Mouse (Mus musculus): ENCODE measurements around the gene Gimap3. TPM values are rescaled to one million over a fixed set of nuclear protein-coding genes. Genes with fewer than 3 reads are reported as not detected.
A peak's percentile ranks its signal among the peaks of the same experiment; 100 is the strongest.

Gene Gimap3
- total and polyA plus RNA-seq, 2 experiments from 2014 or later = not detected

DNA sequence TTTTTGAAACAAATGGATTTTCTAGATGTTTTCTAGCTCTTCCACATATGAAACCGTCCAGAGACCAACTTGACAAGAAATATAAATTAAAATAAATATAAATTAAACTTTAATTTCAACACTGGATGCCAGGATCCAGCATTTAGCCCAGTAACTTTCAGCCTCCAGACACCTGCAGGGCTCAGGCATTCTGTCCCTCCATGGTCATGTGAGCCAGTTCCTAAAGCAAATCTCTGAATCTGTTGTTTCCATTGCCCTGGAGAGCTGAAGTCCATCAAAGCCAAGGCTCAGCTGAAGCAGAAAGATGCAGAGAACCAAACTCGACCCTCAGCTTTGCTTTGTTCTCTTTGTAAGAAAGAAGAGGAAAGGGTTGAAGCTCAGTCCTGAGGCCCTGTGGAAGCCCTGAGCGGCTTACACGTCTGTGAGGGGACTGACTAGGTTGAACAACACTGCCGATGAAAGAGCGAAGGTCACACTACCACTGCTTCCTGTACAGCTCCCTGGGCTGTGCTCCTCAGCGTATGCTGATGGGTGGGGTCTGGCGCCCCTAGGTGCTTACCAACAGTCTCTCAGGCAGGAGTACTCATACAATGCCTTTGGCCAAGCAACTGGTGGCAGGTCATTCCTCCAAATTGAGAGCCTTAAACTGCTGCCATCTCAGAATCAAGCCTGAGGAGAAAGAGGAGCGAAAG is 2.3 kb downstream of the Gimap3 start:
- no peak for TF ChIP-seq CTCF (IDR thresholded peaks at IDR 0.05; ENCODE audit: low read depth)
- Histone ChIP-seq H3K36me3 (ENCODE audit: insufficient read depth) (no peaks in the 10 kb centered on the region), H3K4me3 (ENCODE audit: low read depth, low read length) (no peak overlapping the region), H3K4me1 (ENCODE audit: insufficient read depth) (no peaks in the 10 kb centered on the region), H3K27me3 (ENCODE audit: insufficient read depth, low read length) (no peaks in the 10 kb centered on the region), H3K4me2 (ENCODE audit: low read depth) (no peak overlapping the region), H3K9ac (no peak overlapping the region), H3K27ac (ENCODE audit: low read depth, low read length) (no peak overlapping the region), H3K9me3 (ENCODE audit: low read length) (no peaks in the 10 kb centered on the region)
- ATAC-seq (no peak), DNase-seq (no peak)
- WGBS = 75% methylated on average over 9 of the region's 9 CpGs

DNA sequence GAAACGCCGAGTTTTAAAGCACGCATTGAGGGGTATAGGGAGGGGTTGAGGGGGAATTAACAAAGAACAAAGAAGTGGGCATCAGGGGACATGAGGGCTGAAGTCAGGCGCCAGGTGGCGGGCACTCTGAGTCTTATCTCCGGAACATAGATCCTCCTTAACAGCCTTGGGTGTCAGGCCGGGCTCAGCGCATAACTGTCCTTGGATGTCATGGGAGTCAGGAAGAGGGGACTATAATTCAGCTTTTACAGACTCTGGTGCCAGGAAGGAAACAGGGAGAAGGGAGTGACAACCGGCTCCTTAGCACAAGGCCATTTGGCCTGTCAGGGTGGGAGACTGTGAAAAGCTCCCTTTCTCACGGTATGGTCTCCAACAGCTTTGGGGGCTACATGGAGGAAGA is 6.2 kb downstream of the Gimap3 start:
- DNase-seq (no peak), ATAC-seq (no peak)
- 93% methylated on average over 10 of the region's 10 CpGs for WGBS
- Histone ChIP-seq H3K4me3 (ENCODE audit: low read depth, low read length) (no peak overlapping the region), H3K9ac (no peak overlapping the region), H3K4me2 (ENCODE audit: low read depth) (no peak overlapping the region), H3K27ac (ENCODE audit: low read depth, low read length) (no peak overlapping the region), H3K4me1 (ENCODE audit: insufficient read depth) (no peaks in the 10 kb centered on the region), H3K27me3 (ENCODE audit: insufficient read depth, low read length) (no peaks in the 10 kb centered on the region), H3K9me3 (ENCODE audit: low read length) (no peaks in the 10 kb centered on the region), H3K36me3 (ENCODE audit: insufficient read depth) (no peaks in the 10 kb centered on the region)
- TF ChIP-seq CTCF (IDR thresholded peaks at IDR 0.05; ENCODE audit: low read depth) = no peak

DNA sequence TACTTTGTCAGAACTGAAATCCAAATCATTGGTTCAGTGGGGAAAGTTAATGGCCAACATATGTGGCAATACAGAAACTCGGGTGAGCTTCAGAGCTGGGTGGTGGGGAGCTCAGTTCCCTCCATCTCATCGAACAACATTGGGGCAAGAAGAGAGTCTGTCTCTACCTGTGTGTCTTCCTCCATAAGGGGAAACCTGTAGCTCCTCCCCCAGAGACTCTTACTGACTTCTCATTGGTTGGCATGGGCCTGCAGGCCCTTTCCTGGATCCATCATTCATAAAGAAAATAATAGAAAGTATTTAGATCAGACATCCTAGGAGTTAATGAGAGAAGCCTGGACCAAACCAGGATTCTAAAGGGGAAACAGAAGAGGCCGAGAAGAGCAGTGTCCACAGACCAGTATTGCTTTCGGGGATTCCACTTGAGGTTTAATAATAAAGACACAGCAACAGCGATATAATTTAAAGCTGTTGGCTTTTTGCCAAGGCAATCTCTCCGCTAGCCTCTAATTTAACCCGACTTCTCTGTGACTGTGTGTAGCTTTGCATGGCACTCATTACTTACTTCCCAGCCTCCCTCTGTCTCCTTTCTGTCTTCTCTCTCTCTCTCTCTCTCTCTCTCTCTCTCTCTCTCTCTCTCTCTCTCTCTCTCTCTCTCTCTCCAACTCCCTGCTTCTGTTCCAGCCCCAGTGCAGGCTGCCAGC is 6.9 kb downstream of the Gimap3 start:
- 63% methylated on average over 7 of the region's 7 CpGs for WGBS
- DNase-seq = no peak
- no peaks in the 10 kb centered on the region for H3K27me3 ChIP-seq (ENCODE audit: insufficient read depth, low read length)
- H3K4me3 ChIP-seq (ENCODE audit: low read depth, low read length) = no peak overlapping the region
- H3K9ac ChIP-seq = no peak overlapping the region
- no peak overlapping the region for H3K27ac ChIP-seq (ENCODE audit: low read depth, low read length)
- H3K9me3 ChIP-seq (ENCODE audit: low read length) = no peaks in the 10 kb centered on the region
- H3K36me3 ChIP-seq (ENCODE audit: insufficient read depth) = no peaks in the 10 kb centered on the region
- no peaks in the 10 kb centered on the region for H3K4me1 ChIP-seq (ENCODE audit: insufficient read depth)
- ATAC-seq = no peak
- H3K4me2 ChIP-seq (ENCODE audit: low read depth) = no peak overlapping the region
- no peak for TF ChIP-seq CTCF (IDR thresholded peaks at IDR 0.05; ENCODE audit: low read depth)

DNA sequence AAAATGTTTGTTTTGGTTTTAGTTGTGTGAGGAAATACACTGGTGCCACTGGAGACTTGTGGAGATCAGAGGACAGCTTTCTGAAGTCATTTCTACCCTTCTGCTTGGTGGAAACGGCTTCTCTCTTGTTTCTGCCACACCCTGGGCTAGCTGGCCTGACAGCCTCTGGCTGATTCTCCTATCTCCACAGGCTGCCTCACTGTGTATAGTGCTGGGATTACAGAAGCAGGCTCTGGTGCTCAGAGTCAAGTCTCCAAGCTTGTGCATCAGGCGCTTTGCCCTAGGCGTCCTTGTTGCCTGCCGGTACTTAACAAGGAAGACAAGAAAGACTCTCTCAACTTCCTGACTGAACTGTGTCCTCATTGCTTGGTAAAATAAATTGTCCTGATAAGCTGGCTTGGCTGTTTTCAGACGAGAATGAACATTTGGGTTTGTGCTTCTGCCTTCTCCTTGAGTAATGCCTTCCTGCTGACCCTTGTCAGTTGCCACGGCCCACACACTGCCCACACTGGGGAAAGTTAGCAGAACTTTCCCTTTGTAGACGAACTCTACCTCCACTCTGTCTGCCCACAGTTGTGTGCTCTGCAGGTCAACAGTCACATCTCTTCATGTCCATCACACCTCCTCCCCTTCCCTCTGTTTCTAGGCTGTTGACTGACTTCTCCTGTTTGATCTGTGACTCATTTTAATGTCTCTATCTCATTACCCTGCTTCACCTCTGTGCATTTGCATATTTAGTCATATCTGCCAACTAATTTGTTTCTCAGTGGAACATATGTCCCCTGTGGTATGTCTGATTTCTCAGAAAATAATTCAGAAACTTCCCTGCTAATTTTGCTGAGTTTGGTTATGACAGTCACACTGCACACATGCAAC is 23.3 kb downstream of the Gimap3 start:
- TF ChIP-seq CTCF (IDR thresholded peaks at IDR 0.05; ENCODE audit: low read depth) = no peak
- H3K36me3 ChIP-seq (ENCODE audit: insufficient read depth) = no peaks in the 10 kb centered on the region
- ATAC-seq = no peak
- 0 out of 2 replicates have a peak, but pooled peaks cover 3% of the 10 kb centered on the region for H3K27me3 ChIP-seq (ENCODE audit: insufficient read depth, low read length)
- H3K4me2 ChIP-seq (ENCODE audit: low read depth) = no peak overlapping the region
- H3K27ac ChIP-seq (ENCODE audit: low read depth, low read length) = no peak overlapping the region
- no peak overlapping the region for H3K4me3 ChIP-seq (ENCODE audit: low read depth, low read length)
- no peaks in the 10 kb centered on the region for H3K4me1 ChIP-seq (ENCODE audit: insufficient read depth)
- H3K9ac ChIP-seq = no peak overlapping the region
- no peaks in the 10 kb centered on the region for H3K9me3 ChIP-seq (ENCODE audit: low read length)
- DNase-seq = no peak
- 83% methylated on average over 7 of the region's 7 CpGs for whole genome bisulfite sequencing

GRCm38 (mm10) chr6:48745959-48746889 is 24.4 kb downstream of the Gimap3 start, which contains the start of gene Gimap5:
Gene Gimap5, plus strand, starts transcription at chr6:48746197.
- WGBS = 40% methylated on average over 16 of the region's 16 CpGs
- no peak within 1 kb of the TSS for H3K9ac ChIP-seq
- H3K27me3 ChIP-seq (ENCODE audit: insufficient read depth, low read length) = peaks cover 14% of the 10 kb centered on the region
- H3K36me3 ChIP-seq (ENCODE audit: insufficient read depth) = no peaks in the 10 kb centered on the region
- DNase-seq = peak; percentile 27
- H3K4me1 ChIP-seq (ENCODE audit: insufficient read depth) = no peaks in the 10 kb centered on the region
- peak; percentile 58 for TF ChIP-seq CTCF (IDR thresholded peaks at IDR 0.05; ENCODE audit: low read depth)
- ATAC-seq = no peak
- no peak within 1 kb of the TSS; the same call in 1 of the 2 replicates for H3K4me2 ChIP-seq (ENCODE audit: low read depth)
- H3K4me3 ChIP-seq (ENCODE audit: low read depth, low read length) = no peak within 1 kb of the TSS
- no peak within 1 kb of the TSS for H3K27ac ChIP-seq (ENCODE audit: low read depth, low read length)
- H3K9me3 ChIP-seq (ENCODE audit: low read length) = no peaks in the 10 kb centered on the region

DNA sequence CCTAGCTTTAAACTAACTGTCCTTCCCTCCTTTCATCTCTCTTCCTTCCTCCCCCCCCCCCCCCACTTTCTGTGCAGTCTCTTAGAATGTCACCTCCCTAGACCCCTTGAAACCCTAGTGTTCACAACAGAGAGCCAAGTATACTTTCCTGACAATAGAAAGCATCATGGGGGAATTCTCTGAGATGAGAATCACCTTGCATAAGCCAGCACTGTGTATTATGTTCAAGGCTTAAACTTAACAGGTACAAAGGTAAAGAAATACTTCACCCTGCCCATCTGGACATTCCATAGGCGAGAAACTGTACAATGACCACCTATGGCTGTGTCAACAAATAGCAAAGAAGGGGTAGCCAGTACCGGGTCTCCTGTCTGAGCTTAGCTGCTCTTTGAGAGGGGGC is 25.2 kb downstream of the Gimap3 start:
- no peak for ATAC-seq
- no peaks in the 10 kb centered on the region for H3K36me3 ChIP-seq (ENCODE audit: insufficient read depth)
- H3K4me3 ChIP-seq (ENCODE audit: low read depth, low read length) = no peak overlapping the region

More for the DNA sequence above, 25.2 kb downstream of the Gimap3 start:
- no peak overlapping the region for H3K9ac ChIP-seq
- 61% methylated on average over 2 of the region's 2 CpGs for WGBS
- H3K4me2 ChIP-seq (ENCODE audit: low read depth) = no peak overlapping the region; the same call in 1 of the 2 replicates
- H3K9me3 ChIP-seq (ENCODE audit: low read length) = no peaks in the 10 kb centered on the region
- DNase-seq = no peak
- peaks cover 19% of the 10 kb centered on the region for H3K27me3 ChIP-seq (ENCODE audit: insufficient read depth, low read length)
- no peaks in the 10 kb centered on the region for H3K4me1 ChIP-seq (ENCODE audit: insufficient read depth)
- no peak overlapping the region for H3K27ac ChIP-seq (ENCODE audit: low read depth, low read length)
- no peak for TF ChIP-seq CTCF (IDR thresholded peaks at IDR 0.05; ENCODE audit: low read depth)
